Mouse (Mus musculus) midbrain, postnatal 0 days (tissue): ENCODE data around the gene Mfsd8. TPM values are rescaled to one million over a fixed set of nuclear protein-coding genes. Genes with fewer than 3 reads are reported as not detected.

Source experiments
- ATAC-seq: fragments of 200-750 bp; cut with Nextera tagmentation; 2 replicates; pipeline ENCODE4 v1.8.0; 2017; ENCODE audit warnings: moderate number of reproducible peaks, mild to moderate bottlenecking, moderate TSS enrichment, moderate library complexity; ENCODE audit not compliant: low FRiP score
- DNase-seq: peaks from one replicate; pipeline ENCODE4 v3.0.0-alpha.2; 2015; ENCODE audit warnings: low spot score
- H3K27ac ChIP-seq: fragments of 300-500 bp; sonication (generic); 2 replicates; pipeline ENCODE4 v1.5.1; 2014; ENCODE audit warnings: low read depth, mild to moderate bottlenecking, low read length, mixed read lengths
- H3K27me3 ChIP-seq: fragments of 300-500 bp; sonication (generic); 2 replicates; pipeline ENCODE4 v1.6.1; 2014; ENCODE audit warnings: low read length, control low read depth, mixed read lengths; ENCODE audit not compliant: insufficient read depth
- H3K36me3 ChIP-seq: fragments of 300-500 bp; sonication (generic); 2 replicates; pipeline ENCODE4 v1.6.1; 2014; ENCODE audit warnings: low read length, control low read depth, mixed read lengths; ENCODE audit not compliant: insufficient read depth
- H3K4me1 ChIP-seq: fragments of 300-500 bp; sonication (generic); 2 replicates; pipeline ENCODE4 v1.6.1; 2014; ENCODE audit warnings: mild to moderate bottlenecking, control low read depth, antibody characterized with exemption, low read length, mixed read lengths; ENCODE audit not compliant: insufficient read depth
- H3K4me2 ChIP-seq: fragments of 300-500 bp; sonication (generic); 2 replicates; pipeline ENCODE4 v1.6.1; 2014; ENCODE audit warnings: low read depth, mild to moderate bottlenecking, low read length, mixed read lengths; ENCODE audit not compliant: poor library complexity, severe bottlenecking
- H3K4me3 ChIP-seq: fragments of 300-500 bp; sonication (generic); 2 replicates; pipeline ENCODE4 v1.5.1; 2014; ENCODE audit warnings: low read depth, mild to moderate bottlenecking, low read length, moderate library complexity
- H3K9ac ChIP-seq: fragments of 300-500 bp; sonication (generic); replicated peaks from 2 replicates; pipeline ENCODE4 v1.6.1; 2014; ENCODE audit warnings: mild to moderate bottlenecking, low read length, moderate library complexity, mixed read lengths; ENCODE audit not compliant: poor library complexity, severe bottlenecking
- H3K9me3 ChIP-seq: fragments of 300-500 bp; sonication (generic); 2 replicates; pipeline ENCODE4 v1.6.1; 2016; ENCODE audit warnings: low read length, control low read depth
- CTCF ChIP-seq: IDR thresholded peaks from 2 replicates; pipeline ENCODE4 v1.5.1; 2016; ENCODE audit warnings: antibody characterized with exemption, mild to moderate bottlenecking
- WGBS: fragments of 180-500 bp; shearing (Covaris S2); extraction: QIAGEN DNeasy Blood & Tissue Kit; methylation state at CpG from one replicate; pipeline ENCODE4 v1.1.7; 2014; 5-methylcytosine and 5-hydroxymethylcytosine counted together
- polyA plus RNA-seq: library from polyadenylated mRNA; unstranded; fragments of >200 nt; fragmentation: Nextera tagmentation; extraction: Ambion mirVana; gene quantifications from 2 replicates; pipeline ENCODE4 v1.2.1, GENCODE M21; 2015
- total RNA-seq: library from RNA; depleted of rRNA; stranded (reverse); fragments of >200 nt; gene quantifications from 2 replicates; pipeline ENCODE4 v1.2.3, GENCODE M21; 2014

Mfsd8 gene
- total and polyA plus RNA-seq, 2 experiments from 2014 or later = 6.7 to 8.5 TPM

DNA sequence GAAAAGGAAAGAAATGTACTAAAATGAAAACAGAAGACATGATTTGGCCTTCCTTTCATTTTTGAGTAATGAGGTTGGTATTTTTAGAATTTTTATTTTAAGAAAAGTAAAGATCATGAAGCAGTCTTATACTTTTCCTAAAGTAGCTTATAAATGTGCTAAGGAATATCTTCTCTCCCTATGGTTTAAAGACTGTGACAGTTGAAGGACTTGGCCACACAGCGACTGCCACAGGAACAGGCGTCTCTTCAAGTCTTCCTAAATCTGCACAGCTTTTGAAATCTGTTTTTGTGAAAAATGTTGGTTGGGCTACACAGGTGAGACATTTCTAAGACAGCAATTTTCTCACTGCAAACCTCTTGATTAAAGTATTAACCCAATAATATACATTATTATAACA, 33.4 kb downstream of the Mfsd8 start:
- no peak overlapping the region for H3K4me2 ChIP-seq
- peaks cover 26% of the 10 kb centered on the region for H3K36me3 ChIP-seq
- H3K4me3 ChIP-seq = no peak overlapping the region
- TF ChIP-seq CTCF = no peak
- WGBS = 94% methylated on average over 2 of the region's 2 CpGs
- H3K27ac ChIP-seq = no peak overlapping the region
- no peaks in the 10 kb centered on the region for H3K9me3 ChIP-seq
- H3K27me3 ChIP-seq = no peaks in the 10 kb centered on the region
- no peak overlapping the region for H3K9ac ChIP-seq
- no peaks in the 10 kb centered on the region for H3K4me1 ChIP-seq
- no peak for DNase-seq
- no peak for ATAC-seq

DNA sequence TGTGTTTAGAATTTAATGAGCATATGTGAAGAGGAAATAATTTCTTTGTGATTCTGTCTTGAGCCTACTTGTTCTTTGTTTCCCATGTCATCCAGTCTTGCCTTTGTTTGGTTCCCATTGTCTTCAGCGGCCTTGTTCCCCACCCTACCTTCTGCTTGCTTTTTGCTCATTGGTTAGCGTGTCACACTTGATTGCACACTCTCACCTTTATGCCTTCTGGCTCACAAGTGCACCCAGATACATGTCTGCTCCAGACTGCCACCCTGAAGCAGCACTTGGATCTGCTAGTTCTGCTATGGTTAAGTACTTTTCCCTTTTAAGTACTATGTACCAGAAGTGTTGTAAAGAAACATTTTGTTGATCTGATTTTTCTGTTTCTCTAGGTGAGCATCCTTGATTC, 36.8 kb downstream of the Mfsd8 start:
- Histone ChIP-seq H3K4me2 (no peak overlapping the region), H3K9ac (no peak overlapping the region)

GRCm38 (mm10) chr3:40808686-40809085, 38.0 kb downstream of the Mfsd8 start:
- no peak overlapping the region for H3K4me3 ChIP-seq
- H3K9ac ChIP-seq = no peak overlapping the region
- no peak overlapping the region for H3K4me2 ChIP-seq
- 94% methylated on average over 10 of the region's 10 CpGs for WGBS
- H3K36me3 ChIP-seq = peaks cover 19% of the 10 kb centered on the region
- no peaks in the 10 kb centered on the region for H3K4me1 ChIP-seq
- H3K27ac ChIP-seq = no peak overlapping the region
- TF ChIP-seq CTCF = no peak
- H3K9me3 ChIP-seq = no peaks in the 10 kb centered on the region
- DNase-seq = no peak
- ATAC-seq = no peak
- no peaks in the 10 kb centered on the region for H3K27me3 ChIP-seq

More for the DNA sequence above, 36.8 kb downstream of the Mfsd8 start:
- H3K9me3 ChIP-seq = no peaks in the 10 kb centered on the region
- whole genome bisulfite sequencing = 60% methylated on average over 2 of the region's 2 CpGs
- H3K4me1 ChIP-seq = no peaks in the 10 kb centered on the region
- H3K27ac ChIP-seq = no peak overlapping the region
- H3K27me3 ChIP-seq = no peaks in the 10 kb centered on the region
- peaks cover 22% of the 10 kb centered on the region for H3K36me3 ChIP-seq
- H3K4me3 ChIP-seq = no peak overlapping the region
- no peak for TF ChIP-seq CTCF
- DNase-seq (no peak), ATAC-seq (no peak)

- no peak overlapping the region for H3K9ac ChIP-seq
- no peak overlapping the region for H3K4me3 ChIP-seq
- DNase-seq (no peak), ATAC-seq (no peak)
- H3K4me2 ChIP-seq = no peak overlapping the region
- H3K27ac ChIP-seq = no peak overlapping the region
- 67% methylated on average over 2 of the region's 2 CpGs for WGBS
- H3K9me3 ChIP-seq = no peaks in the 10 kb centered on the region
- H3K36me3 ChIP-seq = peaks cover 15% of the 10 kb centered on the region; the same call in 1 of the 2 replicates
- H3K4me1 ChIP-seq = no peaks in the 10 kb centered on the region
- no peaks in the 10 kb centered on the region for H3K27me3 ChIP-seq
- TF ChIP-seq CTCF = no peak
These were observed 39.8 kb downstream of the Mfsd8 start for GRCm38 (mm10) chr3:40806871-40807270.

GRCm38 (mm10) chr3:40800373-40800823, 46.3 kb downstream of the Mfsd8 start:
- Histone ChIP-seq H3K9me3 (no peaks in the 10 kb centered on the region), H3K27ac (0 out of 2 replicates have a peak overlapping the region, but pooled peaks have one; percentile 43), H3K27me3 (no peaks in the 10 kb centered on the region), H3K4me1 (no peaks in the 10 kb centered on the region), H3K9ac (peak overlapping the region; percentile 73), H3K4me3 (peak overlapping the region; percentile 93), H3K4me2 (peak overlapping the region; percentile 97), H3K36me3 (peaks cover 8% of the 10 kb centered on the region; the same call in 1 of the 2 replicates)
- DNase-seq (peak; percentile 27), ATAC-seq (peak; percentile 82)
- no peak for TF ChIP-seq CTCF
- WGBS = 0% methylated on average over 19 of the region's 37 CpGs

- H3K36me3 ChIP-seq = peaks cover 3% of the 10 kb centered on the region; the same call in 1 of the 2 replicates
- ATAC-seq (peak; percentile 96), DNase-seq (peak; percentile 98)
- TF ChIP-seq CTCF = 0 out of 2 replicates have a peak, but pooled peaks have one; percentile 3
- H3K27me3 ChIP-seq = no peaks in the 10 kb centered on the region
- peak within 1 kb of the TSS; percentile 73 for H3K9ac ChIP-seq
- peak within 1 kb of the TSS; percentile 97 for H3K4me2 ChIP-seq
- 2% methylated on average over 58 of the region's 66 CpGs for WGBS
- H3K4me3 ChIP-seq = peak within 1 kb of the TSS; percentile 93
- H3K9me3 ChIP-seq = no peaks in the 10 kb centered on the region
- 0 out of 2 replicates have a peak within 1 kb of the TSS, but pooled peaks have one; percentile 43 for H3K27ac ChIP-seq
- no peaks in the 10 kb centered on the region for H3K4me1 ChIP-seq
These were observed 46.9 kb downstream of the Mfsd8 start, which contains the start of gene Plk4 for GRCm38 (mm10) chr3:40799530-40800372. TSS of gene Plk4 (plus strand) at chr3:40800019.
